ENCODE assay signal across 1 mouse cellular context in the genomic region with DNA sequence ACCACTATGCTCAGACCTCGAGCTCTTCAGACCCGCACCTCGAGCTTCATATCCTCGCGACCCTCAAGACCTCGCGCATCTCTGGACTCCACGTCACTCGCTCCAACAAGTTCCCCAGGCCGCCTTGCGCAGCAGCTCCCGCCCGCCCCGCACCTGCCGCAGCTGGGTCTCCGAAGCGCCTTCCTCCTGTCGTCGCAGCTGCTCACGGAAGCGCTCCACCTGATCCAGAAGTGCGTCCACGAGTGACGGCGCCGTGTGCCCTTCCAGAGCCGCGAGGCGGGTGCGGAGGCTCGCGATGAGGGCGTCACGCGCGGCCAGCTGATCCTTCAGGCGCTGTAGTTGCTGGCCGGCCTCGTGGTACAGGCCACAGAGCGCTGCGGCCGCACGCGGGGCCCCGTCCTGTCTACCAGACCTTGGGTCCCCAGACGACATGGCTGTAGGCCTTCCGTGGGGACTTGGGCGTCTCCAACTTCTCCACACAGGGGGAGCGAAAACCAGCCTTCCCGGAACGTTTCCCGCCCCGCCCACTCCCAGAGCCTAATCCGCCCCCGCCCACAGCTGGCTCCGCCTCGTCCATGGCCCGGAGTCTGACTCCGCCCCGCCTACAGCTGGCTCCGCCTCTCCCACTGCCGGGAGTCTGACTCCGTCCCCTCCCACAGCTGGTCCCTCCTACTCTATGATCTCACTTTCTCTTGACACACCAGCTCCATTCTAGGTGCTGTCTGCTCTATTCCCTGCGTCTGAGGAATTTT.
A peak's percentile ranks its signal among the peaks of the same experiment; 100 is the strongest.
TF ChIP-seq lines count a peak whose summit lies in the region.

TSS of gene Tnip2 (minus strand) at position 526 of the 752 bp plus-strand sequence.

TF ChIP-seq in MEL, 35 proteins besides CTCF, POLR2A, EP300 and RAD21 (continued from another document):
- TF ChIP-seq ZNF384 (IDR thresholded peaks at IDR 0.05; ENCODE audit: low read depth, low read length): no peak
- TF ChIP-seq ZMIZ1 (IDR thresholded peaks at IDR 0.05; ENCODE audit: low read depth, low read length): peak; percentile 72; the same call in 1 of the 2 replicates
- TF ChIP-seq KAT2A (conservative IDR thresholded peaks at IDR 0.05; ENCODE audit: low read depth, low read length): no peak; the same call in 1 of the 2 replicates
- TF ChIP-seq USF2 (IDR thresholded peaks at IDR 0.05; ENCODE audit: borderline replicate concordance in 1 of 2, insufficient read depth in 1 of 2, low read depth in 1 of 2, low read length in 2 of 2): no peak
- no peak for TF ChIP-seq JUND (IDR thresholded peaks at IDR 0.05; ENCODE audit: low read depth, low read length)
- TF ChIP-seq USF1 (IDR thresholded peaks at IDR 0.05; ENCODE audit: low read depth, low read length): peak; percentile 32; the same call in 1 of the 2 replicates
- TF ChIP-seq TBP (IDR thresholded peaks at IDR 0.05; ENCODE audit: low read depth, low read length): peak; percentile 6; the same call in 1 of the 2 replicates
